Mouse (Mus musculus) lung, embryonic 16.5 days (tissue): Measurements from ENCODE around the gene Nop9. TPM values are rescaled to one million over a fixed set of nuclear protein-coding genes. Genes with fewer than 3 reads are reported as not detected.
A peak's percentile ranks its signal among the peaks of the same experiment; 100 is the strongest.

Experiments used
- ATAC-seq: fragments of 200-750 bp; cut with Nextera tagmentation; 2 replicates; pipeline ENCODE4 v1.8.0; 2017; ENCODE audit warnings: low read depth, mild to moderate bottlenecking, moderate library complexity
- H3K27ac ChIP-seq: fragments of 300-500 bp; sonication (generic); 2 replicates; pipeline ENCODE4 v1.5.1; 2014; ENCODE audit warnings: mild to moderate bottlenecking, control low read depth, low read length
- H3K27me3 ChIP-seq: fragments of 300-500 bp; sonication (generic); 2 replicates; pipeline ENCODE4 v1.6.1; 2014; ENCODE audit warnings: low read depth, low read length, mixed read lengths; ENCODE audit not compliant: control insufficient read depth, insufficient read depth
- H3K36me3 ChIP-seq: fragments of 300-500 bp; sonication (generic); 2 replicates; pipeline ENCODE4 v1.6.1; 2014; ENCODE audit warnings: low read length; ENCODE audit not compliant: control insufficient read depth, insufficient read depth
- H3K4me1 ChIP-seq: fragments of 300-500 bp; sonication (generic); replicated peaks from 2 replicates; pipeline ENCODE4 v1.6.1; 2014; ENCODE audit warnings: low read length, mixed read lengths; ENCODE audit not compliant: control insufficient read depth, insufficient read depth
- H3K4me2 ChIP-seq: fragments of 300-500 bp; sonication (generic); 2 replicates; pipeline ENCODE4 v1.6.1; 2014; ENCODE audit warnings: low read depth, low read length, control low read depth
- H3K4me3 ChIP-seq: fragments of 300-500 bp; sonication (generic); 2 replicates; pipeline ENCODE4 v1.5.1; 2014; ENCODE audit warnings: mild to moderate bottlenecking, low read length, control low read depth
- H3K9ac ChIP-seq: fragments of 300-500 bp; sonication (generic); 2 replicates; pipeline ENCODE4 v1.6.1; 2014; ENCODE audit warnings: low read length, control low read depth
- H3K9me3 ChIP-seq: fragments of 300-500 bp; sonication (generic); 2 replicates; pipeline ENCODE4 v1.6.1; 2016; ENCODE audit warnings: low read length; ENCODE audit not compliant: control insufficient read depth
- WGBS: fragments of 180-500 bp; shearing (Covaris S2); extraction: QIAGEN DNeasy Blood & Tissue Kit; methylation state at CpG from one replicate; pipeline ENCODE4 v1.1.7; 2014; 5-methylcytosine and 5-hydroxymethylcytosine counted together
- polyA plus RNA-seq: library from polyadenylated mRNA; unstranded; fragments of >200 nt; fragmentation: Nextera tagmentation; extraction: Ambion mirVana; gene quantifications from 2 replicates; pipeline ENCODE4 v1.2.1, GENCODE M21; 2015

The Nop9 gene
- polyA plus RNA-seq, 1 experiment from 2014 or later, result 32.6 TPM

DNA sequence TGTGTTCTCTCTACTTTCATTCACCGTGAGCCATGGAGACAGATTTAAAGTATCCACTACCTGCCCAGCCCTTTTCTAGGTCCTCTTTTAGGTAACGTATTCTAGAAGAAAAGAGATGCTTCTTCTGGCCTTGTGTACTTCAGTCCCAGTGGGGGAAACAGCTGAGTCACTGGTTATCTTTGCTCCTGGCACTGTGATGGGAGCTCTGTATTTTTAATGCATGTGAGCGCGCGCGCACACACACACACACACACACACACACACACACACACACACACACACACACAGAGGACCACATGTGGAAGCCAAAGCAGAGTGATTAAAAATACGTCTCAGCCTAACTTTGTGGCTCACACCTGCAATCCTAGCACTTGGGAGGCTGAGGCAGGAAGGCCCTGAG, 22.1 kb upstream of the Nop9 start:
- no peak for ATAC-seq
- WGBS, result 93% methylated on average over 7 of the region's 7 CpGs

DNA sequence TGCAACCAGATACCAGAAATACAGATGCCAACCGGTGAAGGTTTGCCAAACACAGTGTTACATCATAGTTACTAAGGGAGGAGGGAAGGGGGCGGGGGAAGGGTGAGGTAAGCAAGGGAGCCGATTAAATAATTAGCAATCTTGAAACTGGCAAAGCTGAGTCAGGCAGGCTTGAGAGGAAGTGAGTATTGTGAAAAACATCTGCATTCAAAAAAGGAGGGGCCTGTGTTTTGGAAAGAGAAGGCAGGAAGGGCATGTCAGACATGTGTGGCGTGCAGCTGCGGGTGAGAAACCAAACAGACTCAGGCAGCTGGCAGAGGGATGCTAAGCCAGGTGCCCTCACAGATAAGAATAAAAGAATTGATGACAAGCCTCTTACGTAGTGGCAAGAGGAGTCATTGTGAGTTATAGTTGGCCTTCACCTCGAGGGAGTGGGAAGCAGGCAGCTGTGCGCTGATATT, 21.1 kb upstream of the Nop9 start:
- Histone ChIP-seq H3K4me2 (no peak overlapping the region), H3K36me3 (0 out of 2 replicates have a peak, but pooled peaks cover 4% of the 10 kb centered on the region), H3K27me3 (no peaks in the 10 kb centered on the region), H3K4me3 (no peak overlapping the region), H3K9me3 (no peaks in the 10 kb centered on the region), H3K4me1 (peaks cover 8% of the 10 kb centered on the region), H3K27ac (no peak overlapping the region), H3K9ac (no peak overlapping the region; the same call in 1 of the 2 replicates)
- no peak for ATAC-seq
- WGBS, result 43% methylated on average over 8 of the region's 8 CpGs

More for the DNA sequence above, 22.1 kb upstream of the Nop9 start:
- H3K4me2 ChIP-seq, result no peak overlapping the region
- H3K9ac ChIP-seq, result no peak overlapping the region
- H3K27ac ChIP-seq, result no peak overlapping the region
- H3K4me1 ChIP-seq, result peaks cover 6% of the 10 kb centered on the region
- H3K36me3 ChIP-seq, result peaks cover 7% of the 10 kb centered on the region
- H3K27me3 ChIP-seq, result no peaks in the 10 kb centered on the region
- H3K9me3 ChIP-seq, result no peaks in the 10 kb centered on the region
- no peak overlapping the region for H3K4me3 ChIP-seq

DNA sequence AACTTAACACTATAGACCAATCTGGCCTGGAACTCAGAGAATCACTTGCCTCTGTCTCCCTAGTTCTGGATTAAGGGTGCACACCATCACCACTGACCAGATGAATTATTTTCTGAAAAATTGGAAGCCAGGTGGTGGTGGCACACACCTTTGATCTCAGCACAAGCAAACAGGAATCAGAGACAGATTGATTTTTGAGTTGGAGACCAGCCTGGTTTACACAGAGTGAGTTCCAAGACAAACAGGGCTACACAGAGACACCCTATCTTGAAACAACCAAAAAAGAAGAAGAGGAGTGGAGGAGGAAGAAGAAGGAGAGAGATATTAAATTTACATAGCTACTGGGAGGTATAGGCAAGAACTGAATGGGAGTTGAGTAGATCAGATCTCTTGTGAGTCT, 19.2 kb upstream of the Nop9 start:
- H3K9me3 ChIP-seq, result no peaks in the 10 kb centered on the region
- no peak overlapping the region for H3K27ac ChIP-seq
- H3K4me3 ChIP-seq, result no peak overlapping the region
- H3K27me3 ChIP-seq, result no peaks in the 10 kb centered on the region
- H3K36me3 ChIP-seq, result no peaks in the 10 kb centered on the region
- no peak overlapping the region for H3K4me2 ChIP-seq
- ATAC-seq, result no peak
- peaks cover 7% of the 10 kb centered on the region for H3K4me1 ChIP-seq
- H3K9ac ChIP-seq, result no peak overlapping the region

DNA sequence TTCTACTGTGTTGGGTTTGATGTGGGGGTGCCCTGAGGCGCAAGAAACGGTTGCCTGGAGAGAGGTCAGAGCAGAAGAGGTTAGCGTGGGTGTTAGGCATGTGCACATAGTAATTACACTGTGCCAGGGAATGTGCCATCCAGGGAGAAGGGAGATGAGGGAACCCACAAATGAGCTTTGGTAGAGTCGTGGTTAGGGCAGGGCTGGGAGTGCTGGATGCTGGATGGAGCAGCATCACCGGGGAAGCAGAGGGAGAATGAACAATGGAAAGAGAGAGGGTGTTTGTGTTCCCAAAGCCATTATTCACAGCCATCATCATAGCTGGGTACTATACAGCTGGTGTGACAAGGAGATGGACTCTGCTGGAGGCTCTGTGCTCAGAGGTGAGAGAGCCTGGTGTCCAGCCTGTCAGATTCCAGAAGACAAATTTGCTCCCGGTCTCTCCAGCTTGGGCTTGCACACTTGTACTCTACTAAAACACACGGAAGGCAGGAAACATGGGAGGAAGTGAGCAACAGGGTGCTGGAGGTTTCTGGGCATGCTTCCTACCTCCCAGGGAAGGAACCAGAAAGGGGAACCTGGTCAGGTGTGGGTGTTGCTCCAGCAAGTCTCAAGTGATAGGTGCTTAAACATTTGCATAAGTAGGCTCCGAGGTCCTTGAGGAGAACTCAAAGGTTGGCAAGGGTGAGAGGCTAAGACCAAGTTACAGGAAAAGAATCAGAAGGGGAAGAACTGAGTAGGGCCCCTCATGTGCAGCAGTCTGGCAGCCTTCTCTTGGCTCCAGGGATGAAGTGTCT, 17.4 kb upstream of the Nop9 start:
- no peak overlapping the region for H3K4me3 ChIP-seq
- H3K9me3 ChIP-seq, result no peaks in the 10 kb centered on the region
- no peaks in the 10 kb centered on the region for H3K36me3 ChIP-seq
- no peak overlapping the region for H3K4me2 ChIP-seq
- H3K9ac ChIP-seq, result no peak overlapping the region
- 41% methylated on average over 8 of the region's 8 CpGs for WGBS
- peak; percentile 34 for ATAC-seq
- peaks cover 5% of the 10 kb centered on the region; the same call in 1 of the 2 replicates for H3K4me1 ChIP-seq
- H3K27ac ChIP-seq, result no peak overlapping the region
- no peaks in the 10 kb centered on the region for H3K27me3 ChIP-seq

DNA sequence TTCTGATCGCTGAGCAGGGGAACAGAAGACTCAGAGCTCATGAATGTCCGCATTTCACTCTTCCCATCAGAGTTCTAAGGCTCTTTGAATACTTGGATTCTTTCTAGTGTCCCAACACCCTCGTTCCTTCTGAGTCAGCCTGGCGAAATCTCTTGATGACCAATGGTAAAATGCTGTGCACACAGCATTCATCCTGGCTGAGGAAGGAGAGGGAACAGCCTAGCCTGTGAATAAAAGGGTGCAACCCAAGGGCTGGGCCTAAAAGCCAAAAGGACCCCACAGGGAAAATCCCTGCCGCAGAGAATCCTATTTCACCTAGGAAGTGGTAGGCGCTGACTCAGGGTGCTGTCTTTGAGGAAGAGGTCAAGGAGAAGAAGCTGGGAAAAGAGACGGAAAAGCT, 15.4 kb upstream of the Nop9 start:
- Histone ChIP-seq H3K36me3 (no peaks in the 10 kb centered on the region), H3K27ac (no peak overlapping the region), H3K9me3 (no peaks in the 10 kb centered on the region), H3K4me2 (no peak overlapping the region), H3K27me3 (no peaks in the 10 kb centered on the region), H3K4me3 (no peak overlapping the region), H3K4me1 (0 out of 2 replicates have a peak, but pooled peaks cover 2% of the 10 kb centered on the region), H3K9ac (no peak overlapping the region)
- no peak for ATAC-seq
- 67% methylated on average over 7 of the region's 7 CpGs for WGBS

DNA sequence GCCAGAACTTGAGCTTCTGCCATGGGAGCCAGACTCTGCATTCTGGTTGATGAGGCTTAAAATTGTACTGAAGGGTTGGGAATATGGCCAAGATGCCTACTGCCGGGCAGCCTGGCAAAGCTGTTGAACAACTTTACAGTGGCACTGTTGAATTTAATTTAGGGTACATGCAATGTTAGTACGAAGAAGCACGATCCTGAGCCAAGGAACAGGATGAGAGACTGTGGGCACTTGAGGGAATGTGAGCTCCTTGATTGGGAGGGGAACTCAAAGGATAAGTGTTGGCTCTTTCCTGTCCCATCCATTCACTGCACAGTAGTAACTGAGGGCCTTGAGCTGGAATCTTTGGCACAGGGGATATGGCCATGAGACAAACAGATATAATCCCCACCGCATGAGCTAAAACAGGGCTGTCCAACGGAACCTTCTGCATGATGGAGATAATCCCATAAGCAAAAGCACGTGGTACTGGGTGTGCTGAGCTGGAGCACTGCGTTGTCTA, 14.9 kb upstream of the Nop9 start:
- no peak overlapping the region for H3K4me2 ChIP-seq
- 0 out of 2 replicates have a peak, but pooled peaks cover 2% of the 10 kb centered on the region for H3K4me1 ChIP-seq
- WGBS, result 80% methylated on average over 7 of the region's 7 CpGs
- no peaks in the 10 kb centered on the region for H3K9me3 ChIP-seq
- no peak overlapping the region for H3K27ac ChIP-seq
- H3K36me3 ChIP-seq, result no peaks in the 10 kb centered on the region
- no peak overlapping the region for H3K9ac ChIP-seq
- H3K27me3 ChIP-seq, result no peaks in the 10 kb centered on the region
- no peak overlapping the region for H3K4me3 ChIP-seq
- ATAC-seq, result no peak

DNA sequence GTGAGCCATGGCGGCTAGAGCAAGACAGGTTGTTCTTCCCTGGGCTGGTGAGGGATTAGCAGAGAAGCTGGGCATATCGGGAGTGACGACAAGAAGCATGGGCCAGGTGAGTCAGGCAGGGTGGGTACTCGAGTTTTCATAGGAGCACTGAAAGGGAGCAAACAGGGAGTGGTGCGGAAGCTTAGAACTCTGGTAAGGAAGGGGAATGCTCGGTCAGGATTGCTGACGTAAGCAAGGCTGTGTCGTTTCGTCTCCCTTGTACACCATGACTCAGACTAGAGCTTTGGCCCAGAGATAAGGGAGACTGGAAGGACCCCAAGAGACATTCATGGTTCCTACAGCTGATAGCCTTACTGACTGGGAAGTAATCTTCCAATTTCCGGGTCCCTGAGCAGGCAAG, 11.6 kb upstream of the Nop9 start:
- Histone ChIP-seq H3K4me1 (no peaks in the 10 kb centered on the region), H3K9ac (no peak overlapping the region), H3K36me3 (peaks cover 3% of the 10 kb centered on the region; the same call in 1 of the 2 replicates), H3K9me3 (no peaks in the 10 kb centered on the region), H3K4me3 (no peak overlapping the region), H3K27me3 (no peaks in the 10 kb centered on the region), H3K27ac (no peak overlapping the region), H3K4me2 (no peak overlapping the region)
- WGBS, result 70% methylated on average over 10 of the region's 10 CpGs
- no peak for ATAC-seq

DNA sequence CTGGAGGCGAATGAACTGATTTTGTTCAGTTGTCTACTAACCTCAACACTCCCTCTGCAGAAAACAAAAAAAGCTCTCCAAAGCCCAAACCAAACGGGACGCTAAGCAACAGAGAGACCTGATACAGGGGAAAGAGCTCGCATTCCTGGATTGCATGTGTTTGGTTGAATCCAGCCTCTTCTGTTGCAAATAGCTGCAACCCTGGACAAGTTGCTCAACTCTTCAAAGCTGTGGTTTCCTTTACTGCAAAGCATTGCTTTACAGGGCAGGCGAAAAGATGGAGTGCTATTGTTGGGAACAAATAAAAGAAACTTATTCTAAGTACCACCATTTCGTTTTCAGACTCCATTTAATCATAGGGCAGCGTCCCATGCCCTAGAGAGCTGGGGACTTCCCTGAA, 10.6 kb upstream of the Nop9 start:
- ATAC-seq, result no peak
- Histone ChIP-seq H3K4me1 (no peaks in the 10 kb centered on the region), H3K4me2 (no peak overlapping the region), H3K9ac (no peak overlapping the region), H3K27ac (no peak overlapping the region), H3K36me3 (peaks cover 6% of the 10 kb centered on the region; the same call in 1 of the 2 replicates), H3K27me3 (no peaks in the 10 kb centered on the region), H3K4me3 (no peak overlapping the region), H3K9me3 (no peaks in the 10 kb centered on the region)
- WGBS, result 64% methylated on average over 7 of the region's 7 CpGs

DNA sequence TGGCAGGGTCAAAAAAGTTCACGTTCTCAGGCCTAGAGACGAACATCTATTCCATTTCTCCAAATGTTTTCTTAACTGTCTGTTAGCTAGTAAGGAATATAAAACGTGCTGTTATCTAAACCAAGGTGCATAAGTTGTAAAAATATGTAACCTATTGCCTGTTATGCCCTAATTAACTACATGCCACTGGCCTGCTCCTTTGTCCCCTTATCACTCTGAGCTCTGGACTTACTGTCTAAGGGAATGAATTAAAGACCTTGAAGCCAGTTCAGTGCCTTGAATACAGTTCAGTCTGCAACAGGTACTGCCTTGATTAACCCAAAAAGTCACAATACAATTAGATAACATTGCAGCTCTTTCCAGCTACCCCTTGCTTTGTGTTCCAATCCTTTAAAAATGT, 10.2 kb upstream of the Nop9 start:
- 30% methylated on average over 3 of the region's 3 CpGs for WGBS
- Histone ChIP-seq H3K36me3 (peaks cover 9% of the 10 kb centered on the region; the same call in 1 of the 2 replicates), H3K9me3 (no peaks in the 10 kb centered on the region), H3K4me3 (no peak overlapping the region), H3K4me1 (no peaks in the 10 kb centered on the region), H3K27me3 (no peaks in the 10 kb centered on the region), H3K27ac (no peak overlapping the region), H3K9ac (no peak overlapping the region), H3K4me2 (no peak overlapping the region)
- no peak for ATAC-seq
